Mouse (Mus musculus): Measurements from ENCODE around the gene Pappa. TPM values are rescaled to one million over a fixed set of nuclear protein-coding genes. Genes with fewer than 3 reads are reported as not detected.

Pappa gene
- total and polyA plus RNA-seq, 3 experiments, result not detected

GRCm38 (mm10) chr4:65354580-65354979 lies 230.6 kb downstream of the Pappa start:
- no peak overlapping the region for H3K27ac ChIP-seq (ENCODE audit: control insufficient read depth, low read depth, low read length)
- no peak for DNase-seq (ENCODE audit: low read depth, low spot score)
- no peaks in the 10 kb centered on the region for H3K9me3 ChIP-seq (replicated peaks; ENCODE audit: insufficient read depth, low read length)
- no peaks in the 10 kb centered on the region for H3K79me2 ChIP-seq (ENCODE audit: control insufficient read depth, insufficient read depth, low read length, poor library complexity)
- H3K9ac ChIP-seq (ENCODE audit: control insufficient read depth, low read depth, low read length, poor library complexity, severe bottlenecking), result no peak overlapping the region
- no peak overlapping the region for H3K4me3 ChIP-seq (ENCODE audit: control insufficient read depth in 1 of 2, insufficient read depth in 1 of 2, low read depth in 2 of 2, low read length in 2 of 2)
- TF ChIP-seq ETS1 (IDR thresholded peaks at IDR 0.05; ENCODE audit: low read depth, low read length), result no peak
- TF ChIP-seq MAX (IDR thresholded peaks at IDR 0.05; ENCODE audit: low read length), result no peak
- TF ChIP-seq POLR2A (IDR thresholded peaks at IDR 0.05; ENCODE audit: control insufficient read depth in 1 of 2, insufficient read depth in 1 of 2, low read depth in 1 of 2, low read length in 2 of 2, poor library complexity in 1 of 2), result no peak
- TF ChIP-seq USF1 (IDR thresholded peaks at IDR 0.05; ENCODE audit: low read depth, low read length), result no peak
- TF ChIP-seq SIN3A (IDR thresholded peaks at IDR 0.05; ENCODE audit: low read length), result no peak
- TF ChIP-seq MEF2A (IDR thresholded peaks at IDR 0.05; ENCODE audit: extremely low read depth, insufficient replicate concordance, low read depth, low read length, poor library complexity, severe bottlenecking), result no peak
- TF ChIP-seq NRF1 (IDR thresholded peaks at IDR 0.05; ENCODE audit: insufficient read depth, low read depth, low read length, poor library complexity, severe bottlenecking), result no peak
- TF ChIP-seq UBTF (IDR thresholded peaks at IDR 0.05; ENCODE audit: borderline replicate concordance, insufficient read depth, low read depth, low read length), result no peak
- H3K4me1 ChIP-seq (ENCODE audit: control insufficient read depth in 1 of 2, insufficient read depth in 2 of 2, low read length in 2 of 2), result no peaks in the 10 kb centered on the region
- H3K27me3 ChIP-seq (ENCODE audit: control insufficient read depth in 1 of 2, insufficient read depth in 2 of 2, low read length in 2 of 2), result no peaks in the 10 kb centered on the region
- no peaks in the 10 kb centered on the region for H3K36me3 ChIP-seq (ENCODE audit: control insufficient read depth in 1 of 2, insufficient read depth in 2 of 2, low read length in 2 of 2)

GRCm38 (mm10) chr4:65367135-65367534 lies 243.2 kb downstream of the Pappa start:
- no peak overlapping the region for H3K27ac ChIP-seq (ENCODE audit: control insufficient read depth, low read depth, low read length)
- H3K27me3 ChIP-seq (ENCODE audit: control insufficient read depth in 1 of 2, insufficient read depth in 2 of 2, low read length in 2 of 2), result no peaks in the 10 kb centered on the region
- no peaks in the 10 kb centered on the region for H3K36me3 ChIP-seq (ENCODE audit: control insufficient read depth in 1 of 2, insufficient read depth in 2 of 2, low read length in 2 of 2)
- no peak for TF ChIP-seq USF1 (IDR thresholded peaks at IDR 0.05; ENCODE audit: low read depth, low read length)
- no peaks in the 10 kb centered on the region for H3K9me3 ChIP-seq (replicated peaks; ENCODE audit: insufficient read depth, low read length)
- H3K9ac ChIP-seq (ENCODE audit: control insufficient read depth, low read depth, low read length, poor library complexity, severe bottlenecking), result no peak overlapping the region
- no peak for DNase-seq (ENCODE audit: low read depth, low spot score)
- H3K79me2 ChIP-seq (ENCODE audit: control insufficient read depth, insufficient read depth, low read length, poor library complexity), result no peaks in the 10 kb centered on the region
- no peaks in the 10 kb centered on the region for H3K4me1 ChIP-seq (ENCODE audit: control insufficient read depth in 1 of 2, insufficient read depth in 2 of 2, low read length in 2 of 2)
- H3K4me3 ChIP-seq (ENCODE audit: control insufficient read depth in 1 of 2, insufficient read depth in 1 of 2, low read depth in 2 of 2, low read length in 2 of 2), result no peak overlapping the region

- TF ChIP-seq ELF1 (IDR thresholded peaks at IDR 0.05; ENCODE audit: low read depth, low read length) (no peak), NRF1 (IDR thresholded peaks at IDR 0.05; ENCODE audit: insufficient read depth, low read depth, low read length, poor library complexity, severe bottlenecking) (no peak), MYC (IDR thresholded peaks at IDR 0.05; ENCODE audit: low read depth, low read length) (no peak), TAL1 (IDR thresholded peaks at IDR 0.05; ENCODE audit: low read length) (no peak)
- H3K36me3 ChIP-seq (ENCODE audit: control insufficient read depth in 1 of 2, insufficient read depth in 2 of 2, low read length in 2 of 2), result no peaks in the 10 kb centered on the region
- no peak overlapping the region for H3K9ac ChIP-seq (ENCODE audit: control insufficient read depth, low read depth, low read length, poor library complexity, severe bottlenecking)
- no peaks in the 10 kb centered on the region for H3K9me3 ChIP-seq (replicated peaks; ENCODE audit: insufficient read depth, low read length)
- H3K79me2 ChIP-seq (ENCODE audit: control insufficient read depth, insufficient read depth, low read length, poor library complexity), result no peaks in the 10 kb centered on the region
- H3K4me1 ChIP-seq (ENCODE audit: control insufficient read depth in 1 of 2, insufficient read depth in 2 of 2, low read length in 2 of 2), result no peaks in the 10 kb centered on the region
- H3K27ac ChIP-seq (ENCODE audit: control insufficient read depth, low read depth, low read length), result no peak overlapping the region
- no peaks in the 10 kb centered on the region for H3K27me3 ChIP-seq (ENCODE audit: control insufficient read depth in 1 of 2, insufficient read depth in 2 of 2, low read length in 2 of 2)
- H3K4me3 ChIP-seq (ENCODE audit: control insufficient read depth in 1 of 2, insufficient read depth in 1 of 2, low read depth in 2 of 2, low read length in 2 of 2), result no peak overlapping the region
- DNase-seq (ENCODE audit: low read depth, low spot score), result no peak
These were observed 248.8 kb downstream of the Pappa start for GRCm38 (mm10) chr4:65372731-65373130.
